Mouse (Mus musculus) CH12.LX (cell line): Measurements from ENCODE around the gene Mdfic.

Experiments
- CTCF ChIP-seq, 2 experiments: IDR thresholded peaks in 1 of 2; conservative IDR thresholded peaks in 1 of 2; 2 replicates each; pipeline ENCODE4 v1.5.1; 2011 to 2012; ENCODE audit warnings: low read depth in 2 of 2, low read length in 2 of 2, improper control_type of control experiment in 1 of 2, inconsistent platforms in 1 of 2, mild to moderate bottlenecking in 1 of 2, moderate library complexity in 1 of 2
- MAZ ChIP-seq: IDR thresholded peaks from 2 replicates; pipeline ENCODE4 v1.6.1; 2012; ENCODE audit warnings: low read depth, mild to moderate bottlenecking, inconsistent platforms, low read length, improper control_type of control experiment, moderate library complexity
- POLR2A ChIP-seq: IDR thresholded peaks from 2 replicates; pipeline ENCODE4 v1.6.1; 2011; ENCODE audit warnings: low read depth, mild to moderate bottlenecking, improper control_type of control experiment, low read length
- SMC3 ChIP-seq: IDR thresholded peaks from 2 replicates; pipeline ENCODE4 v1.6.1; 2011; ENCODE audit warnings: low read depth, low read length, improper control_type of control experiment
- ZMIZ1 ChIP-seq: IDR thresholded peaks from 2 replicates; pipeline ENCODE4 v1.6.1; 2012; ENCODE audit warnings: low read depth, mild to moderate bottlenecking, inconsistent platforms, low read length, improper control_type of control experiment

DNA sequence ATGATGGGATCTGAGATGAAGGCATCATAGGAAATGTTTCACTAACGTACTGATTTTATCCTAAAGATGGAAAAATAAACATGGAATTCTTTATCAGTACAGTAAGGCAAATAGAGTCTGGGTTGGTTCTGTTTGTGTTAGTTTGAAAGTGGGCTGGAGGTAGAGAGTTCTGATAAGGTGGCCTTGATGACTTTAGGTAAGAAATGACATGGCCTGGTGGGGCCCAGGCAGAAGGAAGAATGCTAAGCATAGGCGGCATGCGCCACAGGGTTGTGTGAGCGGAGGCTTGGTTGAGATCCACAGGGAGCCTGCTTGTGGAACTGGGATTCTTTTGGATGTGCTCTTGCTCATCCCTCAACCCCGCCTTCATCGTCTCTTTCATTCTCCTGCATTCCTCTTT is 40.3 kb downstream of the Mdfic start:
- TF ChIP-seq ZMIZ1 (no peak), MAZ (no peak), SMC3 (no peak), CTCF (conservative IDR thresholded peaks at IDR 0.05 in 1 of 2, IDR thresholded peaks at IDR 0.05 in 1 of 2; ENCODE audit: low read depth in 2 of 2, low read length in 2 of 2) (no peak), POLR2A (no peak)
